Mouse (Mus musculus) frontal cortex, adult 2 months (tissue): Measurements from ENCODE around the gene Parm1. TPM values are rescaled to one million over a fixed set of nuclear protein-coding genes. Genes with fewer than 3 reads are reported as not detected.

Experiments
- DNase-seq, 2 experiments: peaks; one replicate each; pipeline ENCODE4 v3.0.0; 2022; ENCODE audit warnings: low spot score in 1 of 2; ENCODE audit errors: extremely low spot score in 1 of 2
- polyA plus RNA-seq: library from polyadenylated mRNA; depleted of rRNA; stranded (reverse); fragments of >200 nt; gene quantifications from 2 replicates; pipeline ENCODE4 v1.2.3, GENCODE M21; 2012; rRNA removed

Gene Parm1
- 16.3 and 16.4 TPM in 2 replicates for polyA plus RNA-seq

DNA sequence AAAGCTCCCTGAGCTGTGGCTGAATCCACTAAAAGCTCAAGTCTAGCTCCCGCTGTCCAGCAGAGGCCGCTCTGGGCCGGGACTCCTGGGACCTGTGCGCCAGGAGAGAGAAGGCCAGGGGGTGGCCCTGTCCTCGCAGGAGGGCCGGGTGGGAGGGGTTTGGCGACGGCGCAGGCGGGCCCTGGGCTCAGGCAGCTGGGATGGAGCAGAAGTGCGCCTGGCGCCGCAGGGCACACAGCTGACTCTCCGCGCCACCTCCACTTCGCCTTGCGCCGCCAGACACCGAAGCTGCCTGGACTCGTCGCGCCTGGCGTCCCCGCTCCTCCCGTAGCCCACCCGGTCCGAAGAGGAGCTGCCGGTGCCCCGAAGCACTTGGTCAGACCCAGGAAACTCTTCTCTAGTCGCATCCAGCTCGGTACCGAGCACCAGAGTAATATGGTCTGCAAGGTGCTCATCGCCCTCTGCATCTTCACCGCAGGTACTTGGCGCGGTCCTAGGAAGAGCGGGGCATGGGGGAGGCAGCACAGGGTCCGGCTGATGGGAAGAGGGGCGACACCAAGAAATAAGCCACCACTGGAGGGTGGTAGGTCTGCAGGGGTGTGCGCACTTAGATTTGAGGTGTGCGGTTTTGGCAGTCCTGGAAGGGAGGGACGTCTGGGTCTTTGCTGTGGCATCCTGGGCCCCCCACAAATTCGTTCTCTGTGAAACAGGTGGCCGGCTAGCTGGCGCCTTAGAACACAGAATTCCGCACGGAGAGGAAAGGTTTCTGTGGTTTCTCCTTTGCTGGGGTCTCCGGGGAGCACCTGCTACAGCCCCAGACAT, at the start of gene Parm1:
Gene Parm1, plus strand, starts transcription at position 136 of the 822 bp plus-strand sequence.
- DNase-seq = peak; percentile 37 to 86

DNA sequence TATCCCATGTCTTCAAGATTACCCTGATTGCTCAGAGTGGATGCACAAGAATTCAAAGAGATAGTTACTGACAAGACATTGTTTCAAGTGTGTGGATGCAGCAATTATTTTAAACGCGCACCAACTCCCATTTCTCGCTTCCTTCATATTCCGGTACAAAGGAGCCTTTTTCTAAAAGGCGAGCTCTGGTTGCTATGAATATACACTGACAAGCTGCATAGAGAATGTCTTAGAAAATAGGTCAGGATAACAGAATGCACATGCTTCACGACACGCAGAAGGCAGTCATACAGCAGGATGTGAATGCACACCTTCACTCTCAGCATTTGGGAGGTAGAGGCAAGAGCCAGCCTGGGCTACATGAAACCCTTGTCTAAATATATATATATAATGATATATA, 42.2 kb upstream of the Parm1 start:
- peak; percentile 3 to 36 for DNase-seq

GRCm38 (mm10) chr5:91476863-91477262, 40.6 kb upstream of the Parm1 start:
- DNase-seq = no peak

DNA sequence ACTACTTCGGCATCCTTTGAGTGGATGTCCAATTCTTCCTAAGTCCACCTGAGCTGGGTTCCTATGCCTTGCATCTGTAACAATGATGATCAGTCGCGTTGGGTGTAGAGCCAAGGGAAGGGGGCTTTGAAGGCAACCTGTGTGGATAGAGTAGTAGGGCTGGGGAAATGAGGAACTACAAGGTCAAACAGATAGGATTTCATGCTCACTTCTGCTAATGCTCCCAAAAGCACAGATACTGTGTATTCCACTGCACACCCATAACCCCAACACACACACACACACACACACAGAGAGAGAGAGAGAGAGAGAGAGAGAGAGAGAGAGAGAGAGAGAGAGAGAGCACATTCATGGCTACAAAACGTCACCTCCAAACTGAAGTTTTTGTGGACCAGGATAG, 38.7 kb upstream of the Parm1 start:
- DNase-seq = no peak

DNA sequence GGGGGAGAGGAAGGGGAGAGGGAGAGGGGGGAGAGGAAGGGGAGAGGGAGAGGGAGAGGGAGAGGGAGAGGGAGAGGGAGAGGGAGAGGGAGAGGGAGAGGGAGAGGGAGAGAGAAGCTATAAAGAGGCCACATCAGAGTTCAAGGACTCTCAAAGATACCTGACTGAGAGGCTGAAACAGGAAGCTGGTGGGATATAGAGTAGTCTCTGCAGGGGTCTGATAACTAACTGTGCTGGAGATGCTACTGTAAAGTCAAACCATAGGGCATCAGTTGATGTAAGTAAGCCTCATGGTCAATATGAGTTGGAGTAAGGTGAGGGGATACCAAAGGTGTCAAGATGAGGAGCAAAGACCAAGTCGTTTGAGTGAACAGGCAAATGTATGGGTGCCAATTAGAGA, 37.3 kb upstream of the Parm1 start:
- DNase-seq = no peak

GRCm38 (mm10) chr5:91484324-91484723, 33.1 kb upstream of the Parm1 start:
- no peak for DNase-seq

- no peak for DNase-seq
Observed at GRCm38 (mm10) chr5:91494456-91494855, 23.0 kb upstream of the Parm1 start.

- no peak for DNase-seq
Observed at GRCm38 (mm10) chr5:91501361-91501760, 16.1 kb upstream of the Parm1 start.

GRCm38 (mm10) chr5:91502366-91502765, 15.0 kb upstream of the Parm1 start:
- DNase-seq = no peak

GRCm38 (mm10) chr5:91504320-91504922, 13.0 kb upstream of the Parm1 start:
- DNase-seq = no peak

DNA sequence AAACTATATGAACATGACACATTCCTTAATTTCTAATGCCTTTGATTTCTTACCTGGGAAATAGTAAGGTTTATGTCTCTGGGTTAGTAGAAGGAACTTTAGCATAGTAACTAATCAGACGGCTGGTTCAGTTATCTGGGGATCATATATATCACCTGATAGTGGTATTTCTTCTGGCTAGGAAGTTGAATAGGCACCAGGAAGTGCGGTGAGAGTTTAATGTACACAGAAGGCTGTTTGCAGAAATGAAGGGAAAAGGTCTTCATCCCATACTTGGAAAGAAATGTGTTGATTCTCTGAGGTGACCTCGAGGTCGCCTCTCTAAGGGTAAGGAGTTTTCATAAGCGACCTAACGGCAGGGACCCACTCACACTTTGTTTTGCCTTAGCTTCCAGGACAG, 338 bp upstream of the Parm1 start:
- no peak for DNase-seq

DNA sequence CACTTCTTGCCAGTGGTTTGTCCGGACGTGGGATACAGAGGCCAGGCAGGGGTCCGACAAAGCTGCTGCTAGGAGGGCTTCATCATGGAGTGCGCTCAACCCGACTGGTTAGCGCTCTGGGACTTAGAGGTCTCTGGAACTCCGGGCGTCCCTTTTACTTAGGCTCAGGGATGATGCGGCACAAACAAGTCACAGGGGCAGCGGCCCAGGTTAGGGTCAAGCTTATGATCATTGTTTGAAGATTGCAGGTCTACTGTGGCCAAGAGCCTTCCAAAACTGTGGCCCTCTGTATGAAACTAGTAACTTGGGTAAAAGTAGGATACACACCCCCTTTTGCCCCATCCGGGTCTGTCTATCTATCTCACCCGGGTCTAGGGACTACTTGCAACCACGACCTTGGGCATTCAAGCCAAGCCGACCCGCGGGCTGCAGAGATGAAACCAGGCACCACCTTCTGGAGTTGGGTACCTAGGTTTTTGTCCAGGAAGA, 931 bp downstream of the Parm1 start:
- no peak for DNase-seq

DNA sequence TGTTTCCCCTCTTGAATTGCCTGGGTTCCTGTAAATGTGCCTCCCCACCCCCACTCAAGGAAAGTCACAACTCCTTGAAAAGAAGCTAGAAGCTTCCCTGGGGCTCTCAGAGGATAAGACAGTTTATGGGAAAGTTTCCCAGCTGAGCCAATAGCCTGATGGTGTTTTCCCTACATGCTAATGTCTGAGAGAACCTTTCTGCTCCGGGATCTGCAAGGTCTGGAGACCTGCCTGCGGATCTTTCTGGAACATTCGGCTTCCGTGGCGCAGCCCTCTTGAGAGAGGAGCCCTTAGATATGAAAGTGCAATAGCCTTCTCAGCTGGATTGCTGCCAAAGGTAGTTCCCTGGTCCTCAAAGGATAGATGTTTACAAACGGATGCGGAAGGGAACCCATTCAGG, 1.5 kb downstream of the Parm1 start:
- peak in 1 of 2 experiments; percentile 29 for DNase-seq

GRCm38 (mm10) chr5:91519521-91519920, 2.1 kb downstream of the Parm1 start:
- DNase-seq = no peak

DNA sequence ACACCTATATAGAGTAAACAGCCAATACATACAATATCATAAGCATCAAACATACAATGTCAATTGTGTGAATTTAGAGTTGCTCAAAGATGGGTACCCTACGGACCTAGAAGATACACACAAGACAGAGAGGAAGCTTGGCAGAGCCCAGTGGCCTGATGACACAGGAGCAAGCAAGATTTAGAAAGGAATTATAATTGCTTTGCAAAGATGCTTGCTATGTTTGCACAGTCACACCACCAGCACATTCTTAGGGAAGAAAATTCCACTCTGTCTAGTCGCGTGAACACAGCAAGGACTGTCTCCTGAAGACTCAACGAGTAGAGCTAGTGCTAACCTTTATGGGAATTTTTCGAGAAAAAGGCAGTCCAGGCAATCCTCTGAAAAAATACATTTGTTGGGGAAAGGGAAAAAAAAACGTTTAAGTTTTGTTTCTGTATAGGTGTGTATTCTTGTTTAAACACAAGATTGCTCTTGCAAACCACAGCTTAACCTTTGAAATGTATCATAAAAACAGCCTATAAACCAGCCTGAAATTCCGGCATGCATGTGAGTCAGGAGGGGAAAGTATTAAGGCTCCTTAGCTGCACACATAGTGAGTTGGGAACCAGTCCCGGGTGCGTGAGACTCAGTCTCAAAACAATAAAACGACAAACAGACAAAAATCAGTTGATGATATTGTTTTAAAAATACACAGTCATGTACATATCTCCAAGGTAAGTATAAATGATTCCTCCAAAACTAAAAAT, 15.5 kb downstream of the Parm1 start:
- no peak for DNase-seq

DNA sequence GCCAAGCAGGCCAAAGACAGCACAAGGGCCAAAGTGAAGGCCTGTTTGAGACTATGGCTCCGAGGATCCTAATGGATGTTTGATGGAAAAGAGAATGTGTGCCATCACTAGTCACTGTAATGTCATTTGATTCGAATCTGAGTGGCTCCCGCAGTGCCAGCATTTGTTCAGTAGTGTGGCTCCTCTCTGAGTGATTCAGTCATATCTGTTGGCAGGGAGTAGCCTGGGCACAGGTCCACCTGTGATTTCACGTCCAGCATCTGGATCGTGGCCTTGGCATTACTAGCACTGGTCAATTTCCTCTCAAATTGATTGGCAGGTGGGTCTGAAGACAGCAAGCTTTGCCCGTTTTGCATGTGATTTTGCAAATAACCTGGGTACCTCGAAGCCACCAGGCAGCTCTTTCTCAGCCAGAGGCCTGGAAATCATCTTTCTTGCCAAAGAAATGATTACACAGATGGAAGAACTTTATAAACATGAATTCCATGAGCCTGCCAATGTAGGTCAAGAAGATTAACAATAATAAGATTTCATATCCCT, 41.7 kb downstream of the Parm1 start:
- DNase-seq = no peak

- no peak for DNase-seq
Observed at GRCm38 (mm10) chr5:91559711-91560110, 42.3 kb downstream of the Parm1 start.

DNA sequence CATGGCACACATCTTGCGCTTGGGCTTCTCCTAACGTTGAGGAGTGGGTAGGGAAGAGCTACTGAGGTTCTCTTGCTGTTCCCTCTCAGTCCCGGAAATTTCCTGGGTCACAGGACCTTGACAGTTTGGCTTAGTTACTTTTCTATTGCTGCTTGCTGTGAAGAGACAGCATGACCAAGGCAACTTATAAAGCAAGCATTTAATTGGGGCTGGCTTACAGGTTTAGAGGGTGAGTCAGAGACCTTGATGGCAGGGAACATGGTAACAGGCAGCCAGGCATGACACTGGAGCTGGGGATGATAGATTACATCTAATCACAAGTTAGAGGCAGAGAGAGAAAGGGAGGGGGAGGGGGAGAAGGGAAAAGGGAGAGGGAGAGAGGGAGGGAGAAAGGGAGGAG, 44.0 kb downstream of the Parm1 start:
- DNase-seq = no peak

DNA sequence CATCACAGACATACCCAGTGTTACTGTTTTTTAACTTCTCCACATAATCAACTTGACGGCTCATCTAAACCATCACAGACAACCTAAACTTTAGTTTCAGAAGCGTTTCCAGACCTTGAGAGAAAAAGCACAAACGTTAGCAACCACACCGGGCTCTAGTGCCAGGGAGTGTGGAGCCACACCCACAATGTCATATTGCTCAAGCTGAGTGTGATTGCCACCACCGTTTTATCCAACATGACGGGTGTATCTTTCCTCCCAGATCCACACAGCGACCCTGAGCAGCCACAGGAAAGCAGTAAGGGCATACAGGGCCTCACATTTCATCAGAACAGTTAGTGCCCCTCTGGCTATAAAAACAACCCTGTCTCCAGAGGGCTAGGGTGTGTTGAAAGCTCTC, 45.1 kb downstream of the Parm1 start:
- no peak for DNase-seq

GRCm38 (mm10) chr5:91564054-91564453, 46.6 kb downstream of the Parm1 start:
- DNase-seq = no peak

DNA sequence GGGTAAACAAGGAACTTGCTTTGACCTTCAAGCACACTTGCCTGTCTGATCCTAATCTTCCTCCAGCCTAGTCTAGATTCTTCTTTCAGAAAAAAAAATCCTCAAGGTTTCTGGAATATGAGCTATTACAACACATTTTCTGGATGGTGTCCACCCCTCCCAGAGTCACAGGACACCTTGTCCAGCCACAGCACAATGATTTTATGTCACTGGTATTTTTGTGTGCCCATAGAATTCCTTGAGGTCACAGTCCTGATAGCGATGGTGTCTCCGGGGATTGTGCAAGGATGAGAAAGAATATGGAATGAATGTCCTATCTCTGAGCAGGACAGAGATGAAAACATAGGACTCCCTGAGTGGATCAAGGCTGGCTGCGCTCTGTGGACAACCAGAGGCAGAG, 48.0 kb downstream of the Parm1 start:
- no peak for DNase-seq
